Mouse (Mus musculus): ENCODE measurements at regions not wholly inside any gene's neighbourhood (a gene's known extent, or its start where the extent isn't known, plus 50 kb on each side); places are given as distances from the start of the nearest gene placed in this dataset.
A peak's percentile ranks its signal among the peaks of the same experiment; 100 is the strongest.

GRCm38 (mm10) chr9:73258640-73259039 is 145.4 kb downstream of the Rsl24d1 start:
- WGBS = 79% methylated on average over 8 of the region's 8 CpGs
- Histone ChIP-seq H3K4me3 (no peak overlapping the region), H3K36me3 (replicated peaks) (no peaks in the 10 kb centered on the region), H3K4me1 (no peaks in the 10 kb centered on the region), H3K9me3 (no peaks in the 10 kb centered on the region), H3K4me2 (no peak overlapping the region), H3K9ac (no peak overlapping the region), H3K27me3 (replicated peaks) (no peaks in the 10 kb centered on the region), H3K27ac (no peak overlapping the region)
- ATAC-seq (replicated peaks) = no peak

- H3K4me2 ChIP-seq = no peak overlapping the region
- 0 out of 2 replicates have a peak, but pooled peaks have one; percentile 39 for ATAC-seq (replicated peaks)
These were observed 149.5 kb downstream of the Rsl24d1 start for GRCm38 (mm10) chr9:73262711-73263110.

GRCm38 (mm10) chr9:73270249-73270648 is 157.0 kb downstream of the Rsl24d1 start:
- Histone ChIP-seq H3K9ac (no peak overlapping the region), H3K4me3 (no peak overlapping the region), H3K4me2 (no peak overlapping the region), H3K9me3 (no peaks in the 10 kb centered on the region), H3K36me3 (replicated peaks) (no peaks in the 10 kb centered on the region), H3K27me3 (replicated peaks) (no peaks in the 10 kb centered on the region), H3K4me1 (no peaks in the 10 kb centered on the region), H3K27ac (no peak overlapping the region)
- ATAC-seq (replicated peaks) = no peak
- WGBS = 88% methylated on average over 5 of the region's 5 CpGs

More at GRCm38 (mm10) chr9:73262711-73263110, 149.5 kb downstream of the Rsl24d1 start:
- Histone ChIP-seq H3K36me3 (replicated peaks) (no peaks in the 10 kb centered on the region), H3K4me1 (no peaks in the 10 kb centered on the region), H3K27me3 (replicated peaks) (no peaks in the 10 kb centered on the region), H3K9ac (no peak overlapping the region), H3K4me3 (no peak overlapping the region), H3K27ac (no peak overlapping the region), H3K9me3 (no peaks in the 10 kb centered on the region)
- 28% methylated on average over 5 of the region's 5 CpGs for WGBS

GRCm38 (mm10) chr9:73272614-73273013 is 159.4 kb downstream of the Rsl24d1 start:
- H3K27me3 ChIP-seq (replicated peaks) = no peaks in the 10 kb centered on the region
- WGBS = 77% methylated on average over 2 of the region's 2 CpGs
- no peak overlapping the region for H3K9ac ChIP-seq
- H3K4me3 ChIP-seq = no peak overlapping the region
- H3K9me3 ChIP-seq = no peaks in the 10 kb centered on the region
- H3K4me2 ChIP-seq = no peak overlapping the region
- no peak for ATAC-seq (replicated peaks)
- H3K36me3 ChIP-seq (replicated peaks) = no peaks in the 10 kb centered on the region
- no peak overlapping the region for H3K27ac ChIP-seq
- no peaks in the 10 kb centered on the region for H3K4me1 ChIP-seq

- Histone ChIP-seq H3K27me3 (replicated peaks) (no peaks in the 10 kb centered on the region), H3K9me3 (no peaks in the 10 kb centered on the region), H3K27ac (no peak overlapping the region), H3K36me3 (replicated peaks) (no peaks in the 10 kb centered on the region), H3K4me3 (no peak overlapping the region), H3K9ac (no peak overlapping the region), H3K4me1 (no peaks in the 10 kb centered on the region), H3K4me2 (no peak overlapping the region)
- WGBS = 77% methylated on average over 4 of the region's 4 CpGs
- ATAC-seq (replicated peaks) = no peak
These were observed 160.5 kb downstream of the Rsl24d1 start for GRCm38 (mm10) chr9:73273681-73274080.

- ATAC-seq (replicated peaks) = no peak
- no peaks in the 10 kb centered on the region for H3K4me1 ChIP-seq
- no peaks in the 10 kb centered on the region for H3K36me3 ChIP-seq (replicated peaks)
- WGBS = 54% methylated on average over 2 of the region's 2 CpGs
- H3K9ac ChIP-seq = no peak overlapping the region
- no peak overlapping the region for H3K4me3 ChIP-seq
- H3K27ac ChIP-seq = no peak overlapping the region
- no peak overlapping the region for H3K4me2 ChIP-seq
- H3K9me3 ChIP-seq = no peaks in the 10 kb centered on the region
- H3K27me3 ChIP-seq (replicated peaks) = no peaks in the 10 kb centered on the region
These were observed 162.4 kb downstream of the Rsl24d1 start for GRCm38 (mm10) chr9:73275671-73276070.

GRCm38 (mm10) chr9:73295287-73295686 is 182.1 kb downstream of the Rsl24d1 start:
- Histone ChIP-seq H3K4me1 (no peaks in the 10 kb centered on the region), H3K36me3 (replicated peaks) (no peaks in the 10 kb centered on the region), H3K9me3 (no peaks in the 10 kb centered on the region), H3K27me3 (replicated peaks) (no peaks in the 10 kb centered on the region), H3K9ac (no peak overlapping the region), H3K4me2 (no peak overlapping the region), H3K4me3 (no peak overlapping the region), H3K27ac (no peak overlapping the region)
- WGBS = 82% methylated on average over 6 of the region's 6 CpGs
- no peak for ATAC-seq (replicated peaks)

GRCm38 (mm10) chr9:73302156-73302918 is 189.1 kb downstream of the Rsl24d1 start:
- H3K9me3 ChIP-seq = no peaks in the 10 kb centered on the region
- no peak overlapping the region for H3K4me3 ChIP-seq
- no peak overlapping the region for H3K4me2 ChIP-seq
- no peak overlapping the region for H3K27ac ChIP-seq
- H3K9ac ChIP-seq = no peak overlapping the region
- no peaks in the 10 kb centered on the region for H3K4me1 ChIP-seq
- no peaks in the 10 kb centered on the region for H3K27me3 ChIP-seq (replicated peaks)
- ATAC-seq (replicated peaks) = no peak
- WGBS = 90% methylated on average over 5 of the region's 5 CpGs
- no peaks in the 10 kb centered on the region for H3K36me3 ChIP-seq (replicated peaks)

GRCm38 (mm10) chr9:73317048-73317447 is 203.8 kb downstream of the Rsl24d1 start:
- ATAC-seq (replicated peaks) = no peak
- Histone ChIP-seq H3K9me3 (no peaks in the 10 kb centered on the region), H3K9ac (no peak overlapping the region), H3K4me1 (no peaks in the 10 kb centered on the region), H3K27me3 (replicated peaks) (no peaks in the 10 kb centered on the region), H3K36me3 (replicated peaks) (no peaks in the 10 kb centered on the region), H3K4me3 (no peak overlapping the region), H3K4me2 (no peak overlapping the region), H3K27ac (no peak overlapping the region)
- WGBS = 81% methylated on average over 1 of the region's 1 CpGs

GRCm38 (mm10) chr9:73319704-73320307 is 206.6 kb downstream of the Rsl24d1 start:
- no peak overlapping the region for H3K4me3 ChIP-seq
- no peaks in the 10 kb centered on the region for H3K4me1 ChIP-seq
- no peaks in the 10 kb centered on the region for H3K9me3 ChIP-seq
- no peak overlapping the region for H3K4me2 ChIP-seq
- 81% methylated on average over 2 of the region's 2 CpGs for WGBS
- no peak overlapping the region for H3K9ac ChIP-seq
- ATAC-seq (replicated peaks) = no peak
- no peaks in the 10 kb centered on the region for H3K36me3 ChIP-seq (replicated peaks)
- H3K27me3 ChIP-seq (replicated peaks) = no peaks in the 10 kb centered on the region
- H3K27ac ChIP-seq = no peak overlapping the region

- no peak for ATAC-seq (replicated peaks)
These were observed 217.8 kb downstream of the Rsl24d1 start for GRCm38 (mm10) chr9:73331066-73331465.

GRCm38 (mm10) chr9:73336039-73336438 is 222.8 kb downstream of the Rsl24d1 start:
- no peak overlapping the region for H3K4me2 ChIP-seq
- H3K27me3 ChIP-seq (replicated peaks) = no peaks in the 10 kb centered on the region
- H3K9ac ChIP-seq = no peak overlapping the region
- no peak overlapping the region for H3K27ac ChIP-seq
- H3K36me3 ChIP-seq (replicated peaks) = no peaks in the 10 kb centered on the region
- 86% methylated on average over 5 of the region's 5 CpGs for WGBS
- H3K4me3 ChIP-seq = no peak overlapping the region
- no peak for ATAC-seq (replicated peaks)
- no peaks in the 10 kb centered on the region for H3K4me1 ChIP-seq
- H3K9me3 ChIP-seq = no peaks in the 10 kb centered on the region

More at GRCm38 (mm10) chr9:73331066-73331465, 217.8 kb downstream of the Rsl24d1 start:
- H3K27me3 ChIP-seq (replicated peaks) = no peaks in the 10 kb centered on the region
- no peaks in the 10 kb centered on the region for H3K36me3 ChIP-seq (replicated peaks)
- no peak overlapping the region for H3K4me2 ChIP-seq
- H3K27ac ChIP-seq = no peak overlapping the region
- no peaks in the 10 kb centered on the region for H3K4me1 ChIP-seq
- no peaks in the 10 kb centered on the region for H3K9me3 ChIP-seq
- no peak overlapping the region for H3K9ac ChIP-seq
- no peak overlapping the region for H3K4me3 ChIP-seq
